Mouse (Mus musculus): ENCODE results near the gene 6430548M08Rik. TPM values are rescaled to one million over a fixed set of nuclear protein-coding genes. Genes with fewer than 3 reads are reported as not detected.
A peak's percentile ranks its signal among the peaks of the same experiment; 100 is the strongest.

The 6430548M08Rik gene
- polyA plus RNA-seq, 1 experiment from 2014 or later: 4.4 TPM

DNA sequence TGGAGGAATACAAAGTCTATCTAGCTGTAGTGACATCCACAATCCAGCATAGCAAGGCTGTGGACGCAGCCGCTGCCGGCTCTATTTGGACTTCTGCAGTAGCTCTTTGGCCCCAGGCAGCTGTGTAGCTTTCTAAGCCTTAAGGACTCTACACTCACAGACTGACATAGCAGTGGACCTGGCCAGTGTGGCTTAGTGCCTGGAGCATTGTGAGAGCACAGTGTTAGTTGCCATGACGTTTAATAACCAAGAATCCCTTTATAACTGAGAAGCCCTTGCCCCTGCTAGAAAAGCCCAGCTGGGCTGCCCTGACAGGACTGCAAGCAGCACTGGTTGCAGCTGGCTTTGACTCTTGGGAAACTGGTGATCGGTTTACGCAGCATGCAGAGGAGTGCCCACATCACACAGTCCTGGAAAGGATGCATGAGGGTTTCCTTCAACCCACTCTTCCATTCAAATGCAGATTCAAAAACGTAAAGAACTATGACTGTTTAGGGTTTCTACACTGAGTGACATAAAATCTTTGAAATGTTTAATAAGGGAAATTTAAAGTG is 11.0 kb downstream of the 6430548M08Rik start:
- Histone ChIP-seq H3K9ac (ENCODE audit: low read depth, low read length) (no peak overlapping the region), H3K4me3 (ENCODE audit: low read depth, low read length) (no peak overlapping the region), H3K27ac (ENCODE audit: low read length) (no peak overlapping the region), H3K4me2 (ENCODE audit: low read depth, low read length) (no peak overlapping the region), H3K36me3 (ENCODE audit: control insufficient read depth, insufficient read depth) (no peaks in the 10 kb centered on the region), H3K4me1 (ENCODE audit: control insufficient read depth, low read depth, low read length) (no peaks in the 10 kb centered on the region), H3K27me3 (ENCODE audit: control insufficient read depth, insufficient read depth, low read depth, low read length) (peaks cover 3% of the 10 kb centered on the region), H3K9me3 (replicated peaks; ENCODE audit: control insufficient read depth, low read length) (no peaks in the 10 kb centered on the region)
- no peak for ATAC-seq (ENCODE audit: low read depth)
- 63% methylated on average over 7 of the region's 7 CpGs for WGBS (ENCODE audit: insufficient replicate concordance)

DNA sequence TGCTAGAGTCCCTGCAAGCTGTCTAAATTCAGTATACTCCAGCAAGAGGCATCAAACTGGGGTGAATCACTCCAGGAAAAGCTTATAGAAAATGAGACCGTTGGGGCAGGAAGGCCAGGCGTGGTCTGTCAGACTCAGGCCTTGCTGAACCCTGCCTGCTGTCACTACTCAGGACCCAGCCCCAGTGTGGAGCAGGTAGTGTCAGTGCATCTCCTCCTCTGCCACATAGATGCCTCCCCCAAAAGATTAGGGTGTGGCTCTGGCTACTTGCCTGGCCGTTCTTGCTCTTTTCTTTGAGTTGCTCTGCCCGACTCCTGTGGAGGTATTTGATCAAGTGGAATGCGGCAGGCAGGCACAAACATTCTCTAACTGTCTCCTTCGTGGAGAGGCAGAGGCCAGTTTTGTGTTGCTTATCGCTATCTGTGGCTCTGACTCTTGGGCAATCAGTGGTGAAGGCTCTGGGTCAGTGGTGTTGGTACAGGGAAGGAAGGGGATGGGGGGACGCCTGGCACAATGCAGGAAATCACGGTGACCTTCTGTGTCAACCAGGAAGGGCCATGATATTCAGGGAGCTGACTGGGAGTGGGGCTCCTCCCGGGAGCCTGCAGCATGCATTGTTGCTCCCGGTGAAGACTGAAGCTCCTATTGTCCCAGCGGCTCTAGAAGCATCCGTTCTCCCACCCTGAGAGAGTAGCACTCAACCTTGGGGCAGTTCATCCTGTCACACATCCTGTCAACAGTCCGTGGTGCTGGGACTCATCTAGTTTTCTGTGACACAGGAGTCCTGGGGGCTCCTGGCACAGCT is 12.6 kb downstream of the 6430548M08Rik start:
- Histone ChIP-seq H3K4me3 (ENCODE audit: low read depth, low read length) (no peak overlapping the region), H3K27ac (ENCODE audit: low read length) (peak overlapping the region; percentile 10; the same call in 1 of the 2 replicates), H3K27me3 (ENCODE audit: control insufficient read depth, insufficient read depth, low read depth, low read length) (peaks cover 3% of the 10 kb centered on the region), H3K9me3 (replicated peaks; ENCODE audit: control insufficient read depth, low read length) (no peaks in the 10 kb centered on the region), H3K9ac (ENCODE audit: low read depth, low read length) (no peak overlapping the region), H3K4me2 (ENCODE audit: low read depth, low read length) (no peak overlapping the region), H3K36me3 (ENCODE audit: control insufficient read depth, insufficient read depth) (no peaks in the 10 kb centered on the region), H3K4me1 (ENCODE audit: control insufficient read depth, low read depth, low read length) (no peaks in the 10 kb centered on the region)
- WGBS (ENCODE audit: insufficient replicate concordance): 15% methylated on average over 14 of the region's 14 CpGs
- peak; percentile 45; the same call in 1 of the 2 replicates for ATAC-seq (ENCODE audit: low read depth)

DNA sequence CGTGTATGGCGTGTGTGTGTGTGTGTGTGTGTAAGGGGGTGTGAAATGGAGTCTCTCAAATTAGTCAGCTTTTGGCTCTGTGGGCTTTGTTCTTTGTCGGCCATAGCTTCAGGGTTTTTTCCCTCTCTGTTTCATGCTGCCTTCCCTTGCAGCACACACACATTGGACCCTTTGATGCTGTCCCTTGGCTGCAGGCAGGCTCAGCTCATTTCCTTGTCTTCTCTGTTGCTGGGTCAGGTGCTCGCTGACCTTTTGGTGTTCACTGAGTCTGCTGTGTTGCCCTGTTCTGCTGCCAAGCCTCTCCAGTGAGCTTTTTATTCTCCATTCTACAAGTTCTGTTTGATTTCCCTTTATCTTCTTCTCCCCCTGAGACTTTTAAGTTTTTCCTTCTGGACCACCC is 15.6 kb downstream of the 6430548M08Rik start:
- WGBS (ENCODE audit: insufficient replicate concordance): 66% methylated on average over 4 of the region's 4 CpGs

GRCm38 (mm10) chr8:120131158-120131557 is 17.2 kb downstream of the 6430548M08Rik start:
- no peaks in the 10 kb centered on the region for H3K4me1 ChIP-seq (ENCODE audit: control insufficient read depth, low read depth, low read length)
- H3K4me2 ChIP-seq (ENCODE audit: low read depth, low read length): no peak overlapping the region
- H3K4me3 ChIP-seq (ENCODE audit: low read depth, low read length): no peak overlapping the region
- no peaks in the 10 kb centered on the region; the same call in none of the 2 replicates for H3K27me3 ChIP-seq (ENCODE audit: control insufficient read depth, insufficient read depth, low read depth, low read length)
- no peaks in the 10 kb centered on the region for H3K36me3 ChIP-seq (ENCODE audit: control insufficient read depth, insufficient read depth)
- no peak overlapping the region for H3K27ac ChIP-seq (ENCODE audit: low read length)
- H3K9ac ChIP-seq (ENCODE audit: low read depth, low read length): no peak overlapping the region
- H3K9me3 ChIP-seq (replicated peaks; ENCODE audit: control insufficient read depth, low read length): no peaks in the 10 kb centered on the region
- 25% methylated on average over 8 of the region's 8 CpGs for WGBS (ENCODE audit: insufficient replicate concordance)
- no peak for ATAC-seq (ENCODE audit: low read depth)

More for the DNA sequence above, 15.6 kb downstream of the 6430548M08Rik start:
- Histone ChIP-seq H3K9ac (ENCODE audit: low read depth, low read length) (no peak overlapping the region), H3K4me3 (ENCODE audit: low read depth, low read length) (no peak overlapping the region), H3K27ac (ENCODE audit: low read length) (no peak overlapping the region), H3K36me3 (ENCODE audit: control insufficient read depth, insufficient read depth) (no peaks in the 10 kb centered on the region), H3K4me1 (ENCODE audit: control insufficient read depth, low read depth, low read length) (no peaks in the 10 kb centered on the region), H3K9me3 (replicated peaks; ENCODE audit: control insufficient read depth, low read length) (no peaks in the 10 kb centered on the region), H3K4me2 (ENCODE audit: low read depth, low read length) (no peak overlapping the region), H3K27me3 (ENCODE audit: control insufficient read depth, insufficient read depth, low read depth, low read length) (peaks cover 3% of the 10 kb centered on the region)
- ATAC-seq (ENCODE audit: low read depth): no peak

- H3K4me1 ChIP-seq (ENCODE audit: control insufficient read depth, low read depth, low read length): no peaks in the 10 kb centered on the region
- H3K27me3 ChIP-seq (ENCODE audit: control insufficient read depth, insufficient read depth, low read depth, low read length): no peaks in the 10 kb centered on the region
- no peaks in the 10 kb centered on the region for H3K9me3 ChIP-seq (replicated peaks; ENCODE audit: control insufficient read depth, low read length)
- no peak overlapping the region for H3K4me2 ChIP-seq (ENCODE audit: low read depth, low read length)
- 53% methylated on average over 7 of the region's 7 CpGs for WGBS (ENCODE audit: insufficient replicate concordance)
- H3K36me3 ChIP-seq (ENCODE audit: control insufficient read depth, insufficient read depth): no peaks in the 10 kb centered on the region
- ATAC-seq (ENCODE audit: low read depth): no peak
- no peak overlapping the region for H3K4me3 ChIP-seq (ENCODE audit: low read depth, low read length)
- no peak overlapping the region for H3K9ac ChIP-seq (ENCODE audit: low read depth, low read length)
- H3K27ac ChIP-seq (ENCODE audit: low read length): no peak overlapping the region
Measured at GRCm38 (mm10) chr8:120133169-120133568, 19.2 kb downstream of the 6430548M08Rik start.

- Histone ChIP-seq H3K9ac (ENCODE audit: low read depth, low read length) (no peak overlapping the region), H3K9me3 (replicated peaks; ENCODE audit: control insufficient read depth, low read length) (no peaks in the 10 kb centered on the region), H3K4me2 (ENCODE audit: low read depth, low read length) (no peak overlapping the region), H3K4me1 (ENCODE audit: control insufficient read depth, low read depth, low read length) (no peaks in the 10 kb centered on the region), H3K4me3 (ENCODE audit: low read depth, low read length) (no peak overlapping the region), H3K27ac (ENCODE audit: low read length) (no peak overlapping the region), H3K36me3 (ENCODE audit: control insufficient read depth, insufficient read depth) (no peaks in the 10 kb centered on the region), H3K27me3 (ENCODE audit: control insufficient read depth, insufficient read depth, low read depth, low read length) (no peaks in the 10 kb centered on the region)
- ATAC-seq (ENCODE audit: low read depth): no peak
- 62% methylated on average over 7 of the region's 7 CpGs for WGBS (ENCODE audit: insufficient replicate concordance)
Measured at GRCm38 (mm10) chr8:120135687-120136086, 21.7 kb downstream of the 6430548M08Rik start.

GRCm38 (mm10) chr8:120136618-120137017 is 22.7 kb downstream of the 6430548M08Rik start:
- no peak overlapping the region for H3K4me3 ChIP-seq (ENCODE audit: low read depth, low read length)
- no peak overlapping the region for H3K9ac ChIP-seq (ENCODE audit: low read depth, low read length)
- H3K27me3 ChIP-seq (ENCODE audit: control insufficient read depth, insufficient read depth, low read depth, low read length): no peaks in the 10 kb centered on the region
- no peaks in the 10 kb centered on the region for H3K4me1 ChIP-seq (ENCODE audit: control insufficient read depth, low read depth, low read length)
- 67% methylated on average over 7 of the region's 7 CpGs for WGBS (ENCODE audit: insufficient replicate concordance)
- no peaks in the 10 kb centered on the region for H3K36me3 ChIP-seq (ENCODE audit: control insufficient read depth, insufficient read depth)
- H3K9me3 ChIP-seq (replicated peaks; ENCODE audit: control insufficient read depth, low read length): no peaks in the 10 kb centered on the region
- H3K27ac ChIP-seq (ENCODE audit: low read length): no peak overlapping the region
- no peak for ATAC-seq (ENCODE audit: low read depth)
- no peak overlapping the region for H3K4me2 ChIP-seq (ENCODE audit: low read depth, low read length)

GRCm38 (mm10) chr8:120138958-120139357 is 25.0 kb downstream of the 6430548M08Rik start:
- Histone ChIP-seq H3K27me3 (ENCODE audit: control insufficient read depth, insufficient read depth, low read depth, low read length) (no peaks in the 10 kb centered on the region), H3K4me3 (ENCODE audit: low read depth, low read length) (no peak overlapping the region), H3K9ac (ENCODE audit: low read depth, low read length) (no peak overlapping the region), H3K4me2 (ENCODE audit: low read depth, low read length) (no peak overlapping the region), H3K36me3 (ENCODE audit: control insufficient read depth, insufficient read depth) (no peaks in the 10 kb centered on the region), H3K4me1 (ENCODE audit: control insufficient read depth, low read depth, low read length) (no peaks in the 10 kb centered on the region), H3K9me3 (replicated peaks; ENCODE audit: control insufficient read depth, low read length) (no peaks in the 10 kb centered on the region), H3K27ac (ENCODE audit: low read length) (no peak overlapping the region)
- 66% methylated on average over 2 of the region's 2 CpGs for WGBS (ENCODE audit: insufficient replicate concordance)
- ATAC-seq (ENCODE audit: low read depth): no peak

DNA sequence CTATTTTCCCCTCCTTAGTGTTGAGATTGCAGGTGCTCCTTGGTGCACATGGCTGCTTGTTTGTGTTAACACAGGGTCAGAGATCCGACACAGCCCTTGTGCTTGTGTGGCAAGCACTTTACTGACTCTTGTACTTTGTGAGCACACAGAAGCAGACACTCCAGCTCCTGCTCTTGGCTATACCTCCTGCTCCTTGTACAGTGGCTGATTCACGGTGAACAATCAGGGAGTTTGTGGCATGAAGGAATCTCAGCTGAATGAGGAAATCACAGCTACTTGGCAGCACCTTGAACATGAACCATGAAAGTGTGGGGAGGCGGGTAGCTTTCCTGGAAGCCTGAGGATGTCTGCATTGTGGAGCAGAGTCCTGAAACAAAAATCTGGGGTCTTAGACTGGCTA is 26.8 kb downstream of the 6430548M08Rik start:
- 55% methylated on average over 3 of the region's 3 CpGs for WGBS (ENCODE audit: insufficient replicate concordance)
- H3K27me3 ChIP-seq (ENCODE audit: control insufficient read depth, insufficient read depth, low read depth, low read length): no peaks in the 10 kb centered on the region
- no peak overlapping the region for H3K4me2 ChIP-seq (ENCODE audit: low read depth, low read length)
- H3K4me1 ChIP-seq (ENCODE audit: control insufficient read depth, low read depth, low read length): no peaks in the 10 kb centered on the region
- H3K27ac ChIP-seq (ENCODE audit: low read length): no peak overlapping the region
- no peaks in the 10 kb centered on the region for H3K9me3 ChIP-seq (replicated peaks; ENCODE audit: control insufficient read depth, low read length)
- no peak for ATAC-seq (ENCODE audit: low read depth)
- H3K4me3 ChIP-seq (ENCODE audit: low read depth, low read length): no peak overlapping the region
- H3K36me3 ChIP-seq (ENCODE audit: control insufficient read depth, insufficient read depth): no peaks in the 10 kb centered on the region
- H3K9ac ChIP-seq (ENCODE audit: low read depth, low read length): no peak overlapping the region

All from liver, embryonic 16.5 days (tissue).